Mouse (Mus musculus) spleen, postnatal 14 days (tissue): ENCODE results near the gene Ckap5.
"Not testable (repeated sequence)": the region's sequence is repeated elsewhere in the genome, so short reads cannot be mapped to it uniquely, and the experiment has no call there.

Source experiments
- DNase-seq, 2 experiments: peaks; one replicate each; pipeline ENCODE4 v3.0.0; 2021 to 2022; ENCODE audit warnings: low spot score in 2 of 2

Gene Ckap5

GRCm38 (mm10) chr2:91526294-91527146 is at the start of gene Ckap5:
Ckap5 (plus strand) TSS chr2:91526762.
- peak; percentile 82 to 83 for DNase-seq

- no peak for DNase-seq
These were observed 49.7 kb upstream of the Ckap5 start for GRCm38 (mm10) chr2:91476841-91477240.

- DNase-seq, result no peak
These were observed 46.2 kb upstream of the Ckap5 start for GRCm38 (mm10) chr2:91480399-91480801.

GRCm38 (mm10) chr2:91480805-91481514 is 45.6 kb upstream of the Ckap5 start:
- no peak for DNase-seq

- no peak for DNase-seq
These were observed 41.9 kb upstream of the Ckap5 start for GRCm38 (mm10) chr2:91484698-91485097.

GRCm38 (mm10) chr2:91485256-91485655 is 41.3 kb upstream of the Ckap5 start:
- no peak for DNase-seq

- DNase-seq, result not testable (repeated sequence)
These were observed 39.3 kb upstream of the Ckap5 start for GRCm38 (mm10) chr2:91487295-91487694.

GRCm38 (mm10) chr2:91492071-91492635 is 34.4 kb upstream of the Ckap5 start:
- no peak for DNase-seq

- DNase-seq, result no peak
These were observed 32.6 kb upstream of the Ckap5 start for GRCm38 (mm10) chr2:91493981-91494380.

- DNase-seq, result no peak
These were observed 28.4 kb upstream of the Ckap5 start for GRCm38 (mm10) chr2:91498093-91498719.

- no peak for DNase-seq
These were observed 18.5 kb upstream of the Ckap5 start for GRCm38 (mm10) chr2:91508076-91508475.

GRCm38 (mm10) chr2:91517186-91517585 is 9.4 kb upstream of the Ckap5 start:
- no peak for DNase-seq

- peak in 1 of 2 experiments; percentile 14 for DNase-seq
These were observed 555 bp downstream of the Ckap5 start for GRCm38 (mm10) chr2:91527147-91527486.

GRCm38 (mm10) chr2:91537588-91538205 is 11.1 kb downstream of the Ckap5 start:
- peak; percentile 64 to 67 for DNase-seq

GRCm38 (mm10) chr2:91568125-91568524 is 41.6 kb downstream of the Ckap5 start:
- DNase-seq, result no peak

GRCm38 (mm10) chr2:91580894-91581293 is 54.3 kb downstream of the Ckap5 start:
- no peak for DNase-seq

GRCm38 (mm10) chr2:91586242-91586641 is 59.7 kb downstream of the Ckap5 start:
- no peak for DNase-seq

GRCm38 (mm10) chr2:91600475-91600874 is 73.9 kb downstream of the Ckap5 start:
- no peak for DNase-seq

GRCm38 (mm10) chr2:91602389-91602788 is 75.8 kb downstream of the Ckap5 start:
- DNase-seq, result no peak

GRCm38 (mm10) chr2:91609370-91609769 is 82.8 kb downstream of the Ckap5 start:
- DNase-seq, result not testable (repeated sequence)

GRCm38 (mm10) chr2:91622356-91622755 is 95.8 kb downstream of the Ckap5 start:
- no peak for DNase-seq

GRCm38 (mm10) chr2:91623366-91623765 is 96.8 kb downstream of the Ckap5 start:
- not testable (repeated sequence) for DNase-seq
